Mouse (Mus musculus) hindbrain, embryonic 12.5 days (tissue): ENCODE data around the gene Hmgxb4. TPM values are rescaled to one million over a fixed set of nuclear protein-coding genes. Genes with fewer than 3 reads are reported as not detected.
A peak's percentile ranks its signal among the peaks of the same experiment; 100 is the strongest.

Experiments used
- ATAC-seq: fragments of 200-750 bp; cut with Nextera tagmentation; 2 replicates; pipeline ENCODE4 v1.8.0; 2017; ENCODE audit warnings: moderate TSS enrichment; ENCODE audit not compliant: low FRiP score
- H3K27ac ChIP-seq: fragments of 300-500 bp; sonication (generic); 2 replicates; pipeline ENCODE4 v1.5.1; 2016; ENCODE audit warnings: mild to moderate bottlenecking
- H3K27me3 ChIP-seq: fragments of 300-500 bp; sonication (generic); 2 replicates; pipeline ENCODE4 v1.6.1; 2016; ENCODE audit warnings: mild to moderate bottlenecking
- H3K36me3 ChIP-seq: fragments of 300-500 bp; sonication (generic); 2 replicates; pipeline ENCODE4 v1.6.1; 2016; ENCODE audit warnings: mild to moderate bottlenecking
- H3K4me1 ChIP-seq: fragments of 300-500 bp; sonication (generic); 2 replicates; pipeline ENCODE4 v1.6.1; 2016
- H3K4me2 ChIP-seq: fragments of 300-500 bp; sonication (generic); replicated peaks from 2 replicates; pipeline ENCODE4 v1.6.1; 2016; ENCODE audit warnings: mild to moderate bottlenecking
- H3K4me3 ChIP-seq: fragments of 300-500 bp; sonication (generic); 2 replicates; pipeline ENCODE4 v1.5.1; 2016; ENCODE audit warnings: mild to moderate bottlenecking
- H3K9ac ChIP-seq: fragments of 300-500 bp; sonication (generic); 2 replicates; pipeline ENCODE4 v1.6.1; 2016; ENCODE audit warnings: mild to moderate bottlenecking, moderate library complexity
- H3K9me3 ChIP-seq: fragments of 300-500 bp; sonication (generic); replicated peaks from 2 replicates; pipeline ENCODE4 v1.6.1; 2016; ENCODE audit warnings: mild to moderate bottlenecking
- WGBS: fragments of 180-500 bp; shearing (Covaris S2); methylation state at CpG from one replicate; pipeline ENCODE4 v1.1.7; 2016; 5-methylcytosine and 5-hydroxymethylcytosine counted together
- polyA plus RNA-seq: library from polyadenylated mRNA; unstranded; fragments of >200 nt; fragmentation: Nextera tagmentation; extraction: Ambion mirVana; gene quantifications from 2 replicates; pipeline ENCODE4 v1.2.1, GENCODE M21; 2016

Gene Hmgxb4
- polyA plus RNA-seq, 1 experiment from 2014 or later: 41.3 TPM

- 94% methylated on average over 2 of the region's 2 CpGs for WGBS
- Histone ChIP-seq H3K27me3 (no peaks in the 10 kb centered on the region), H3K9me3 (no peaks in the 10 kb centered on the region), H3K9ac (no peak overlapping the region), H3K4me1 (no peaks in the 10 kb centered on the region), H3K27ac (no peak overlapping the region), H3K4me3 (no peak overlapping the region), H3K4me2 (no peak overlapping the region), H3K36me3 (peaks cover 16% of the 10 kb centered on the region; the same call in 1 of the 2 replicates)
- no peak for ATAC-seq
Measured at GRCm38 (mm10) chr8:75055673-75056072, 62.5 kb downstream of the Hmgxb4 start.

GRCm38 (mm10) chr8:75060022-75060421, 66.9 kb downstream of the Hmgxb4 start:
- 74% methylated on average over 6 of the region's 6 CpGs for WGBS
- Histone ChIP-seq H3K36me3 (peaks cover 25% of the 10 kb centered on the region), H3K27ac (no peak overlapping the region), H3K4me1 (no peaks in the 10 kb centered on the region), H3K27me3 (no peaks in the 10 kb centered on the region), H3K4me3 (no peak overlapping the region), H3K9ac (no peak overlapping the region), H3K9me3 (no peaks in the 10 kb centered on the region), H3K4me2 (no peak overlapping the region)
- no peak for ATAC-seq

GRCm38 (mm10) chr8:75060815-75061214, 67.7 kb downstream of the Hmgxb4 start:
- Histone ChIP-seq H3K4me3 (no peak overlapping the region), H3K9me3 (no peaks in the 10 kb centered on the region), H3K4me2 (no peak overlapping the region), H3K27ac (no peak overlapping the region), H3K27me3 (no peaks in the 10 kb centered on the region), H3K9ac (no peak overlapping the region), H3K36me3 (peaks cover 30% of the 10 kb centered on the region), H3K4me1 (no peaks in the 10 kb centered on the region)
- WGBS: 79% methylated on average over 2 of the region's 2 CpGs
- ATAC-seq: no peak

GRCm38 (mm10) chr8:75063290-75063689, 70.1 kb downstream of the Hmgxb4 start:
- H3K27me3 ChIP-seq: no peaks in the 10 kb centered on the region
- no peaks in the 10 kb centered on the region for H3K4me1 ChIP-seq
- no peak overlapping the region for H3K4me3 ChIP-seq
- ATAC-seq: no peak
- H3K36me3 ChIP-seq: peaks cover 20% of the 10 kb centered on the region
- no peak overlapping the region for H3K4me2 ChIP-seq
- H3K27ac ChIP-seq: no peak overlapping the region
- H3K9me3 ChIP-seq: no peaks in the 10 kb centered on the region
- WGBS: 59% methylated on average over 3 of the region's 3 CpGs
- no peak overlapping the region for H3K9ac ChIP-seq

GRCm38 (mm10) chr8:75064790-75065189, 71.6 kb downstream of the Hmgxb4 start:
- no peak overlapping the region for H3K4me3 ChIP-seq
- H3K9ac ChIP-seq: no peak overlapping the region
- 91% methylated on average over 3 of the region's 3 CpGs for WGBS
- no peak overlapping the region for H3K4me2 ChIP-seq
- no peaks in the 10 kb centered on the region for H3K9me3 ChIP-seq
- H3K4me1 ChIP-seq: no peaks in the 10 kb centered on the region
- H3K27ac ChIP-seq: no peak overlapping the region
- no peak for ATAC-seq
- H3K36me3 ChIP-seq: peaks cover 14% of the 10 kb centered on the region
- H3K27me3 ChIP-seq: no peaks in the 10 kb centered on the region

GRCm38 (mm10) chr8:75067287-75067686, 74.1 kb downstream of the Hmgxb4 start:
- no peak for ATAC-seq
- no peak overlapping the region for H3K4me3 ChIP-seq
- no peak overlapping the region for H3K9ac ChIP-seq
- no peaks in the 10 kb centered on the region for H3K27me3 ChIP-seq
- H3K4me2 ChIP-seq: no peak overlapping the region
- 87% methylated on average over 6 of the region's 6 CpGs for WGBS
- H3K27ac ChIP-seq: no peak overlapping the region
- no peaks in the 10 kb centered on the region for H3K9me3 ChIP-seq
- no peaks in the 10 kb centered on the region for H3K4me1 ChIP-seq
- H3K36me3 ChIP-seq: peaks cover 14% of the 10 kb centered on the region

GRCm38 (mm10) chr8:75070297-75070696, 77.1 kb downstream of the Hmgxb4 start:
- H3K9ac ChIP-seq: no peak overlapping the region
- no peak overlapping the region for H3K27ac ChIP-seq
- no peaks in the 10 kb centered on the region for H3K4me1 ChIP-seq
- H3K4me3 ChIP-seq: no peak overlapping the region
- H3K27me3 ChIP-seq: no peaks in the 10 kb centered on the region
- peaks cover 2% of the 10 kb centered on the region for H3K36me3 ChIP-seq
- H3K9me3 ChIP-seq: no peaks in the 10 kb centered on the region
- no peak for ATAC-seq
- 88% methylated on average over 1 of the region's 1 CpGs for WGBS
- no peak overlapping the region for H3K4me2 ChIP-seq

- Histone ChIP-seq H3K4me3 (no peak overlapping the region), H3K9me3 (no peaks in the 10 kb centered on the region), H3K4me1 (no peaks in the 10 kb centered on the region), H3K36me3 (no peaks in the 10 kb centered on the region), H3K4me2 (no peak overlapping the region), H3K9ac (no peak overlapping the region), H3K27me3 (no peaks in the 10 kb centered on the region), H3K27ac (no peak overlapping the region)
- WGBS: 39% methylated on average over 3 of the region's 4 CpGs
- ATAC-seq: peak; percentile 80
Measured at GRCm38 (mm10) chr8:75071627-75072346, 78.6 kb downstream of the Hmgxb4 start.

- no peak overlapping the region for H3K9ac ChIP-seq
- 88% methylated on average over 1 of the region's 1 CpGs for WGBS
- H3K36me3 ChIP-seq: no peaks in the 10 kb centered on the region
- no peak overlapping the region for H3K4me2 ChIP-seq
- H3K27ac ChIP-seq: no peak overlapping the region
- no peaks in the 10 kb centered on the region for H3K27me3 ChIP-seq
- no peaks in the 10 kb centered on the region for H3K9me3 ChIP-seq
- ATAC-seq: no peak
- no peaks in the 10 kb centered on the region for H3K4me1 ChIP-seq
- H3K4me3 ChIP-seq: no peak overlapping the region
Measured at GRCm38 (mm10) chr8:75074876-75075275, 81.7 kb downstream of the Hmgxb4 start.

GRCm38 (mm10) chr8:75078215-75078614, 85.1 kb downstream of the Hmgxb4 start:
- Histone ChIP-seq H3K27me3 (no peaks in the 10 kb centered on the region), H3K4me2 (no peak overlapping the region), H3K4me3 (no peak overlapping the region), H3K4me1 (no peaks in the 10 kb centered on the region), H3K27ac (no peak overlapping the region), H3K9me3 (no peaks in the 10 kb centered on the region), H3K9ac (no peak overlapping the region), H3K36me3 (no peaks in the 10 kb centered on the region)
- no peak for ATAC-seq
- 84% methylated on average over 1 of the region's 1 CpGs for WGBS

- H3K4me2 ChIP-seq: no peak overlapping the region
- no peak overlapping the region for H3K4me3 ChIP-seq
- 0 out of 2 replicates have a peak, but pooled peaks cover 3% of the 10 kb centered on the region for H3K4me1 ChIP-seq
- WGBS: 96% methylated on average over 9 of the region's 9 CpGs
- no peak for ATAC-seq
- H3K27ac ChIP-seq: no peak overlapping the region
- H3K9ac ChIP-seq: no peak overlapping the region
- H3K36me3 ChIP-seq: no peaks in the 10 kb centered on the region
- H3K27me3 ChIP-seq: no peaks in the 10 kb centered on the region
- no peaks in the 10 kb centered on the region for H3K9me3 ChIP-seq
Measured at GRCm38 (mm10) chr8:75078851-75079250, 85.7 kb downstream of the Hmgxb4 start.
